Mouse (Mus musculus) kidney, postnatal 10 days (tissue): ENCODE measurements around the gene Olfr394.
"Not testable (repeated sequence)": the region's sequence is repeated elsewhere in the genome, so short reads cannot be mapped to it uniquely, and the experiment has no call there.

ENCODE experiments used
- DNase-seq: peaks from one replicate; pipeline ENCODE4 v3.0.0; 2021; ENCODE audit warnings: mixed read lengths

The Olfr394 gene

DNA sequence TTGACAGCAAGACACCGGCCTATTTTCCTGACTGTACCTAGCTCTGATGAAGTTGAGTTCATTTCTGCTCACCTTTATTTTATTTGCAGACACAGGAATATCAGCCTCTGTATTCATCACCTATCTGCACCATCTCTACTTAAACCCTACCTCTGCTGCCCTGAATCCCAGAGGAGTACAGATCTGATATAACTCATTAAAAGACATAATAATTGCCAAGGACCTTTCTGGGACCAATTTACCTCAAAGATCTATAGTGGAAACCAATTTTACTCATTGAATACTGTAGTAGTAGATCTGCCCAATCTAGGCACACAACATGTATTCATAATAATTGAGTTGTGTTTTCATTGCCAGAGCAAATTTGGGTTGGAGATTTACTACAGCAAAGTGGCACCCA lies at the start of gene Olfr394:
Olfr394 (minus strand) TSS at position 101 of the 400 bp plus-strand sequence.
- no peak for DNase-seq

DNA sequence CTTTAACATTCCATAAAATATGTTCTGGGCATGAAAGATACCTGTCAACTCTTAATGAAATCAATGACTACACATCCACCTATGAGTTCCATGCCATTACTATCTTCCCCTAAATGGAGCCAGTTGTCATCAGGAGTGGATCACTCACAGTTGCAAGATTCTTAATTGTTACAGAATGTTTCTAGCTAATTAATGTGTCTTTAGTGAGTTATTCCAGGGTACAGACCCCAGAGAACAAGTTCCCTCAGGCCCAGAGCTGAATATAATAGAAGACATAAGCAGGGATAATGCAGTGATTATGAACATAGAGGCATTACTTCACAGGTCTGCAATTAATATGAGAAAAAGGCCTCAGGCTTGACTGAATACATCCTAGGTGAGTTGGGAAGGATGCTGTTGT lies 45.8 kb upstream of the Olfr394 start, which contains the start of gene Olfr23:
Olfr23 (plus strand) TSS at position 301 of the 400 bp plus-strand sequence.
- no peak for DNase-seq

DNA sequence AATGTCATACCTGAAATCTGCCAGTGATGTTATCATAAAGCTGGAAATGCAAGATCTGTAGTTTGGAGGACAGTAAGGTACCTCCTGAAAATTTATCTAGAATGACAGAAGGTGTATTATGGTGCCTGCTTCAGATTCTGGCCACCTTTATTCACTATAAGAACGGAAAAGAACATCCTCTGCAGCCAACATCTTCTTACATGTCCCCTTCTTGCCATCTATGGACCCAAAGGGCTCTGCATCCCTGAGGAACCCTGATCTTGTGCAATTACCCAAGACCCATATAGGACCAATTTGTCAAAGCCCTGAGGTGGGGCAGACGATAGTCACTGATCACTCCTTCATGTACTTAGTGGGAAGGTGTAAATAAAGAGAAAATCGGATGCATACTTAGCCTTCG lies 18.6 kb upstream of the Olfr394 start, which contains the start of gene Olfr395:
Olfr395 (minus strand) TSS at position 101 of the 400 bp plus-strand sequence.
- DNase-seq, result not testable (repeated sequence)

DNA sequence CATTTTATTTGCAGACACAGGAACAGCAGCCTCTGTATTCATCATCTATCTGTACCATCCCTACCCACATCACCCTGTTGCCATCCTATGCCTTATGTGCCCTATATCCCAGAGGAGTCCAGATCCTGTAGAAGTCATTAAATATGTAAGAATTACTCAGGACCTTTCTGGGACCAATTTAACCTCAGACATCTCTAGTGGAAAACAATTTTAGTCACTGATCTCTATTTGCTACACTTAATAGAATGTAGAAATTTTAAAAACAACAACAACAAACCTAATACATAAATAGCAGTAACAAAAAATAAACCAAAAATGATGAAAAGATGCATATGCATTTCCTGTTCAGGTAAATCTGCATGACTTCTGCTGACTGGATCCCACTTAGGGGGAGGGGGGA lies 39.2 kb downstream of the Olfr394 start, which contains the start of gene Olfr393:
Olfr393 (minus strand) TSS at position 101 of the 400 bp plus-strand sequence.
- no peak for DNase-seq
